Mouse (Mus musculus) testis, adult 2 months (tissue): ENCODE results near the gene Vrk3.

Source experiments
- CTCF ChIP-seq: fragments of 200-500 bp; IDR thresholded peaks from 2 replicates; pipeline ENCODE4 v1.5.1; 2012; ENCODE audit warnings: low read depth, mild to moderate bottlenecking, inconsistent platforms, low read length, moderate library complexity; ENCODE audit not compliant: control insufficient read depth, insufficient read depth, insufficient replicate concordance
- POLR2A ChIP-seq: fragments of 200-500 bp; IDR thresholded peaks from 2 replicates; pipeline ENCODE4 v1.6.1; 2012; ENCODE audit warnings: low read depth, mild to moderate bottlenecking, inconsistent platforms, low read length, moderate library complexity; ENCODE audit not compliant: control insufficient read depth

DNA sequence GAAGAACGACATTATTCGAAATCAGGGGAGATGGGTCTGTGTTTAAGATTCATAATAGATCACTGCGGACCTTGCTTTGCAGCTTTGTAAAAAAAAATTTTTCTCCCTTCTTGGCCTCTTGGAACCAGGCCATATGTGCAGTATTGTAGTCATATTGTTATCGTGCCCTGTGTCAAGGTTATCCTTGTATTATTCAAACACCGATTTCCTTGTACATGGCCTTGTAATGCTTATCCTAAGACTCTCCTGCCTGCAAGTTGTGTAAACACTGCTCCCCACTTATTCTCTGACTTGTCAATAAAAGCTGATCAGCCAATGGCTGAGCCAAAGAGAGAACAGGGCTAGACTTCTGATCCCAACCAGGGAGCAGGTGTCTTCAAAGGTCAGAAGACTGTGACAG is 26.2 kb upstream of the Vrk3 start:
- TF ChIP-seq CTCF (no peak), POLR2A (no peak)
